ENCODE assay signal across 15 mouse cellular contexts in the genomic region with DNA sequence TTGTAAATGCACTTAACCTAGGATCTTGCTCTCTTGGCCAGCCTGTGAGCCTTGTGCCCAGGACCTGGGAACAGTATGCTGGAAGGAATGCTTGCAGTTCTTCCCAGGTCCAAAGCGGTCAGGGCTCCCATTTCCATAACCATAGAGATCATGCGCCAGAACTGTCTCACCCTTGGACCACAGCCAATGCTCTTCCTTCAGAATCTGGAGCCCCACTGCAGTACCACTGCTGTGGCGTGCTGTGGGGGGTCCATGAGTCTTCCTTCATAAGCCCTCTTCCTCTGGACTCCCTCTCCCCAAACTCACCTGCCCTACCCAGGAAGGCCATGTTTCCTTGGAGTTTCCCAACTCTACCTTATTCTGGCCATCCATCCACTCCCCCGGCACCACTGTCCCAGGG.
"Had no signal": no experiment of that assay in that cellular context is flagged by ENCODE, and none has a peak within 500 bp of the region (broad histone marks: within the 10 kb centered on the region; RNA-seq: fewer than 3 reads in every experiment).

No protein-coding gene starts in this region.

- H3K9ac ChIP-seq: limb, embryonic 15.5 days; liver, embryonic 12.5 days; neural tube, embryonic 13.5 days had no signal

- H3K4me2 ChIP-seq: limb, embryonic 15.5 days; liver, embryonic 12.5 days; neural tube, embryonic 13.5 days had no signal

- H3K9me3 ChIP-seq: limb, embryonic 15.5 days; liver, embryonic 12.5 days; midbrain, embryonic 10.5 days; neural tube, embryonic 13.5 days had no signal

- H3K4me1 ChIP-seq: liver, embryonic 12.5 days had no signal

- H3K27me3 ChIP-seq: limb, embryonic 15.5 days; liver, embryonic 12.5 days; neural tube, embryonic 13.5 days had no signal

- H3K27ac ChIP-seq: kidney, postnatal 0 days; limb, embryonic 15.5 days; liver, embryonic 12.5 days; midbrain, embryonic 10.5 days; neural tube, embryonic 13.5 days had no signal

- ATAC-seq: liver, embryonic 12.5 days; midbrain, embryonic 16.5 days had no signal

- DNase-seq: kidney, adult 9 months; layer of hippocampus, adult 9-11 months; layer of hippocampus, postnatal 36 days; lung, postnatal 4 days; retina, postnatal 1 day; right cerebral cortex, postnatal 4 days; spleen, adult 18-20 months; thymus, adult 18-20 months; thymus, postnatal 14 days had no signal

- H3K36me3 ChIP-seq: limb, embryonic 15.5 days; liver, embryonic 12.5 days; midbrain, embryonic 10.5 days; neural tube, embryonic 13.5 days had no signal

- H3K4me3 ChIP-seq: limb, embryonic 15.5 days; liver, embryonic 12.5 days; midbrain, embryonic 10.5 days; neural tube, embryonic 13.5 days had no signal
